Comparison of ENCODE assay signal across 9 mouse cellular contexts in the genomic region with DNA sequence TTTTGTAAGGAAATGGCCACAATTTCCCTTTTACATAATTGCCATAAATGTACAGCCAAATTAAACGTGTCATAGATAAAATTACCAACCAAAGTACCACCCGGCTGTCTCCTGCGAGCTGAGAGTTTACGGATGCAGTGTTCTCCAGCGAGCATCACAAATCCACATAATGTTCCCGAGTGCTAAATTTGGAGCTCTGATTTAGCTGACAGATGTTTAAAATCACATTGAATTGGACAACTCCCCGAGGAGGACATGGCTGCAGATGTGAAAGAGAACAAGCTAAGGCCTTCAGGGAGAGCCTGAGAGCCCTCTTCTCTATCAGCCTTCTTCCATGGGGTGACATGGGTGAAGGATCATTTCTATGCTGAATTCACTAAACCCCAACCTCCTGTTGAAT.
DNase-seq lines count a peak whose midpoint lies in the region; ATAC-seq and TF ChIP-seq lines count a peak whose summit lies in the region.
"Had no signal": no experiment of that assay in that cellular context is flagged by ENCODE, and none has a peak within 500 bp of the region (broad histone marks: within the 10 kb centered on the region; RNA-seq: fewer than 3 reads in every experiment).

No protein-coding gene starts in this region.

- no peaks in the 10 kb centered on the region for H3K27me3 ChIP-seq in testis, adult 2 months (ENCODE audit: control insufficient read depth, insufficient read depth, low read length)
- H3K27me3 ChIP-seq in hindbrain, embryonic 14.5 days (ENCODE audit: control insufficient read depth, insufficient read depth, low read length): no peaks in the 10 kb centered on the region
- H3K27me3 ChIP-seq in intestine, embryonic 16.5 days (replicated peaks; ENCODE audit: control insufficient read depth, insufficient read depth, low read length): no peaks in the 10 kb centered on the region
- H3K27me3 ChIP-seq: limb, embryonic 15.5 days had no signal

- TF ChIP-seq CTCF in testis, adult 2 months (IDR thresholded peaks at IDR 0.05; ENCODE audit: control insufficient read depth, insufficient read depth, insufficient replicate concordance, low read depth, low read length): no peak

- DNase-seq in frontal cortex, postnatal 25 days (ENCODE audit: low spot score in 2 of 2): no peak
- DNase-seq in layer of hippocampus, adult 11-12 months (ENCODE audit: low spot score): peak; percentile 17
- no peak for DNase-seq in layer of hippocampus, postnatal 36 days
- no peak for DNase-seq in testis, postnatal 14 days (ENCODE audit: low spot score)
- no peak for DNase-seq in hindbrain, embryonic 14.5 days (ENCODE audit: low spot score)

- no peak overlapping the region for H3K4me2 ChIP-seq in hindbrain, embryonic 14.5 days (replicated peaks)
- no peak overlapping the region for H3K4me2 ChIP-seq in intestine, embryonic 16.5 days (ENCODE audit: low read depth, low read length)
- H3K4me2 ChIP-seq: limb, embryonic 15.5 days had no signal

- ATAC-seq in frontal cortex, adult (ENCODE audit: low TSS enrichment): peak; percentile 89
- no peak for ATAC-seq in hindbrain, embryonic 14.5 days (ENCODE audit: low FRiP score)
- no peak for ATAC-seq in intestine, embryonic 16.5 days

- no peak for TF ChIP-seq POLR2A in testis, adult 2 months (IDR thresholded peaks at IDR 0.05; ENCODE audit: control insufficient read depth, low read depth, low read length)

- no peak overlapping the region for H3K9ac ChIP-seq in hindbrain, embryonic 14.5 days
- no peak overlapping the region for H3K9ac ChIP-seq in intestine, embryonic 16.5 days (ENCODE audit: low read depth, low read length)
- H3K9ac ChIP-seq: limb, embryonic 15.5 days had no signal

- H3K27ac ChIP-seq in testis, adult 2 months (ENCODE audit: control insufficient read depth, insufficient read depth, low read depth, low read length): peak overlapping the region; percentile 32; the same call in 1 of the 2 replicates
- no peak overlapping the region for H3K27ac ChIP-seq in hindbrain, embryonic 14.5 days
- H3K27ac ChIP-seq in intestine, embryonic 16.5 days (ENCODE audit: low read length): no peak overlapping the region
- H3K27ac ChIP-seq: limb, embryonic 15.5 days had no signal

- no peaks in the 10 kb centered on the region for H3K4me1 ChIP-seq in testis, adult 2 months (ENCODE audit: control insufficient read depth, insufficient read depth, low read length)
- H3K4me1 ChIP-seq in hindbrain, embryonic 14.5 days (replicated peaks; ENCODE audit: control insufficient read depth, insufficient read depth, low read length): no peaks in the 10 kb centered on the region
- no peaks in the 10 kb centered on the region; the same call in 1 of the 2 replicates for H3K4me1 ChIP-seq in intestine, embryonic 16.5 days (ENCODE audit: control insufficient read depth, insufficient read depth, low read length)

- no peaks in the 10 kb centered on the region for H3K9me3 ChIP-seq in hindbrain, embryonic 14.5 days (ENCODE audit: control insufficient read depth, low read length)
- no peaks in the 10 kb centered on the region for H3K9me3 ChIP-seq in intestine, embryonic 16.5 days (ENCODE audit: control insufficient read depth, low read length)
- H3K9me3 ChIP-seq: limb, embryonic 15.5 days had no signal

- no peaks in the 10 kb centered on the region for H3K36me3 ChIP-seq in testis, adult 2 months (ENCODE audit: control insufficient read depth, insufficient read depth, low read length)
- no peaks in the 10 kb centered on the region for H3K36me3 ChIP-seq in hindbrain, embryonic 14.5 days (replicated peaks; ENCODE audit: control insufficient read depth, insufficient read depth)
- H3K36me3 ChIP-seq in intestine, embryonic 16.5 days (ENCODE audit: control insufficient read depth, insufficient read depth, low read length): no peaks in the 10 kb centered on the region
- H3K36me3 ChIP-seq: limb, embryonic 15.5 days had no signal

- 76% methylated on average over 7 of the region's 7 CpGs for WGBS in hindbrain, embryonic 14.5 days
- WGBS in intestine, embryonic 16.5 days: 53% methylated on average over 7 of the region's 7 CpGs

- no peak overlapping the region for H3K4me3 ChIP-seq in testis, adult 2 months (ENCODE audit: control insufficient read depth, low read depth, low read length)
- no peak overlapping the region for H3K4me3 ChIP-seq in hindbrain, embryonic 14.5 days (replicated peaks; ENCODE audit: low read length)
- H3K4me3 ChIP-seq in intestine, embryonic 16.5 days (ENCODE audit: low read length): no peak overlapping the region
- H3K4me3 ChIP-seq: limb, embryonic 15.5 days had no signal
